Mouse (Mus musculus): ENCODE measurements around the gene Zfp110. TPM values are rescaled to one million over a fixed set of nuclear protein-coding genes. Genes with fewer than 3 reads are reported as not detected.
"Not testable (repeated sequence)": the region's sequence is repeated elsewhere in the genome, so short reads cannot be mapped to it uniquely, and the experiment has no call there.

The Zfp110 gene
- polyA plus RNA-seq, 1 experiment from 2014 or later = 26.9 TPM

DNA sequence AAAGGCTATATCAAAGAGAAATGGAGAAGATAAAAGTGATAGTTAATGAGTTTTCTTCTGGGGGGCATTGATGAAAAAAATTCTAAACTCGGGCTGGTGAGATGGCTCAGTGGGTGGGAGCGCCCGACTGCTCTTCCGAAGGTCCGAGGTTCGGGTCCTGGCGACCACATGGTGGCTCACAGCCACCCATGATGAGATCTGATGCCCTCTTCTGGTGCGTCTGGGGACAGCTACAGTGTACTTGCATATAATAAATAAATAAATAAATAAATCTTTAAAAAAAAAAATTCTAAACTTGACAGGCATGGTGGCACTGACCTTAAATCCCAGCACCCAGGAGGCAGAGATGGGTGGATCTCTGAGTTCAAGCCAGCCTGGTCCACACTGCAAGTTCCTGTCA, 19.0 kb upstream of the Zfp110 start:
- ATAC-seq (ENCODE audit: low FRiP score) (no peak), DNase-seq (ENCODE audit: low spot score) (no peak)
- no peaks in the 10 kb centered on the region for H3K27me3 ChIP-seq (ENCODE audit: control insufficient read depth, insufficient read depth, low read length)
- peaks cover 8% of the 10 kb centered on the region for H3K4me1 ChIP-seq (replicated peaks; ENCODE audit: control insufficient read depth, insufficient read depth, low read length)
- no peak overlapping the region for H3K9ac ChIP-seq
- no peak overlapping the region for H3K4me2 ChIP-seq (replicated peaks)
- no peak overlapping the region for H3K4me3 ChIP-seq (replicated peaks; ENCODE audit: low read length)
- H3K27ac ChIP-seq = no peak overlapping the region
- peaks cover 57% of the 10 kb centered on the region for H3K9me3 ChIP-seq (ENCODE audit: control insufficient read depth, low read length)
- 98% methylated on average over 8 of the region's 8 CpGs for WGBS
- peaks cover 21% of the 10 kb centered on the region for H3K36me3 ChIP-seq (replicated peaks; ENCODE audit: control insufficient read depth, insufficient read depth)

DNA sequence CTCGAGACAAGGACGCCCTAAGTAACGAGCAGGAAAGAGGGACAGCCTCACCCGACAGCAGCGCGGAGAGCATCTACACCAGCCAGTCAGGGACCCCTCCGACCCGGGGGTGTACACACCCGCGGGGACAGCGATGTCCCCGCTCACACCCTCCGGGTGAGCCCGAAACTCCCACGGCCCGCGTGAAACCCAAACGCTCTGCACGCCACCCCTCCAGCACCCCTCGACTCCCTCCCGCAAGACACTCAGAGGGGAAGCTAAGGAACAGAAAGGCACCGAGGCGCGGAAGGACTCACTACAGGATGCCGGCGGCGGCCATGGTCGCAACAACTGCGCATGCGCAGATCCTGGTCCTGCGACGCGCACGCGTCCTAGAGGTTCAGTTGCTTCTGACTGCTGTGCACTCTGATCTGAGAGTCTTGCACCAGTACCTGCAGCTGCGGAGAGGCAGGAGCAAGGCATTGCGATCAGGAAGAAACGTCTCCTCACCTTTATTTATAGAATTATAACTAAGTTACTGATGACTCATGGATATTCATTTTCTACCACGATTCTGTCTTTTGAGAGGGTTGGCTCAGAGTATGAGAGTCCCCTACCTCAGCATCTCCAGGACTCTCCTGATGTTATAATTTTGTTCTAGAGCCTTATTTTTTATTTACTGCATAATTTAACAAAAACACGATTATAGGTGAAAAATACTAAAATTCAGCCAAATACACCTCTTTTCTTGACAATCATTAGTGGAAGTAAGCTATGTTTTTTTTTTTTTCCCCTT, 15.9 kb upstream of the Zfp110 start, which contains the start of gene Zfp329:
Gene Zfp329, minus strand, starts transcription at position 338 of the 775 bp plus-strand sequence.
- peak within 1 kb of the TSS; percentile 93 for H3K27ac ChIP-seq
- no peaks in the 10 kb centered on the region for H3K27me3 ChIP-seq (ENCODE audit: control insufficient read depth, insufficient read depth, low read length)
- WGBS = under 1% methylated on average over 39 of the region's 40 CpGs
- H3K4me3 ChIP-seq (replicated peaks; ENCODE audit: low read length) = peak within 1 kb of the TSS; percentile 73
- peak within 1 kb of the TSS; percentile 68 for H3K4me2 ChIP-seq (replicated peaks)
- H3K9me3 ChIP-seq (ENCODE audit: control insufficient read depth, low read length) = peaks cover 43% of the 10 kb centered on the region
- ATAC-seq (ENCODE audit: low FRiP score) (peak; percentile 98), DNase-seq (ENCODE audit: low spot score) (peak; percentile 95)
- H3K36me3 ChIP-seq (replicated peaks; ENCODE audit: control insufficient read depth, insufficient read depth) = peaks cover 12% of the 10 kb centered on the region
- H3K4me1 ChIP-seq (replicated peaks; ENCODE audit: control insufficient read depth, insufficient read depth, low read length) = peaks cover 8% of the 10 kb centered on the region
- H3K9ac ChIP-seq = peak within 1 kb of the TSS; percentile 93

DNA sequence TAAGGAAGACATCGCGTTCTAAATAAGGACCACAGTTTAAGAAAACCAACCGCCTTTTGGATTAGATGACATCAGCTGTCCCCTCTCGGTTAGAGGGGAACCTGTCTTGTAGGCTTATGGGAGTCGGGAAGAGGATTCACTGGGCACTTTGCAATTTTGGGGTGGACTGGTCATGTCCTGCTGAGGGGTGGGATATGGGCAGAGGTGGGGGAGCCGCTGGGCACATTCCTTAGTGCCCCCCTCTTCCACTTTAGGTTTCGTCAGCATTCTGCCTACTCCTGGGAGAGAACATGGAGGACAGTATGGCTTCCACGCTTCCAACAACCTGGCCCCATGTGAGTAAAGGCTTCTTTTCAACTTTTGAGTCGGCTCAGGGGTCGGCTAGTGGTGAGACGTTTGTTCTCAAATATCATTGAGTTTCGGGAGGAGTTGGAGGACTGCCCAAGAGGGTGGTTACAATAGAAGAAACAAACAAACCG, 671 bp downstream of the Zfp110 start:
- no peaks in the 10 kb centered on the region for H3K4me1 ChIP-seq (replicated peaks; ENCODE audit: control insufficient read depth, insufficient read depth, low read length)
- H3K27me3 ChIP-seq (ENCODE audit: control insufficient read depth, insufficient read depth, low read length) = no peaks in the 10 kb centered on the region
- peak overlapping the region; percentile 1; the same call in 1 of the 2 replicates for H3K27ac ChIP-seq
- H3K9ac ChIP-seq = peak overlapping the region; percentile 57
- peak overlapping the region; percentile 49 for H3K4me3 ChIP-seq (replicated peaks; ENCODE audit: low read length)
- peaks cover 48% of the 10 kb centered on the region for H3K9me3 ChIP-seq (ENCODE audit: control insufficient read depth, low read length)
- ATAC-seq (ENCODE audit: low FRiP score) = peak; percentile 56
- peak; percentile 37 for DNase-seq (ENCODE audit: low spot score)
- H3K4me2 ChIP-seq (replicated peaks) = peak overlapping the region; percentile 62
- 47% methylated on average over 13 of the region's 13 CpGs for WGBS
- H3K36me3 ChIP-seq (replicated peaks; ENCODE audit: control insufficient read depth, insufficient read depth) = peaks cover 41% of the 10 kb centered on the region

DNA sequence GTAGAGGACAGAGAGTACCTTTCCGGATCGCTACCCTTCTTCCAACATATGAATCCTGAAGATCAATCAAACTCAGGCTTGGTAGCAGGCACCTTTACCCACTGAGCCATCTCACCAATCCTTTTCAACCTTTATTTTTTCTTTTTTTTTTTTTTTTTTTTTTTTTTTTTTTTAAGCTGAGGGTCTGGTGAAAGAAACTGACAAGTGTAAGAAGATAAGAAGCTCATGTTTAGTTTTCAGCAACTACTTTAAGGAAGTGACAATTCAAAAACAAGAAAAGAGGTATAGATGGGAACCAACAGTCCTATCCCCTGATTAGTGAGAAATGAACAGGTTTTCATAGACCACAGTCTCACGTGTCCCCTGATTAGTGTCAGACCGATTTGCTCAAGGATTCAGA, 1.2 kb downstream of the Zfp110 start:
- no peaks in the 10 kb centered on the region for H3K4me1 ChIP-seq (replicated peaks; ENCODE audit: control insufficient read depth, insufficient read depth, low read length)
- H3K27me3 ChIP-seq (ENCODE audit: control insufficient read depth, insufficient read depth, low read length) = no peaks in the 10 kb centered on the region
- peaks cover 51% of the 10 kb centered on the region for H3K9me3 ChIP-seq (ENCODE audit: control insufficient read depth, low read length)
- DNase-seq (ENCODE audit: low spot score) = no peak
- no peak overlapping the region for H3K9ac ChIP-seq
- no peak overlapping the region for H3K27ac ChIP-seq
- 96% methylated on average over 4 of the region's 4 CpGs for WGBS
- no peak for ATAC-seq (ENCODE audit: low FRiP score)
- H3K36me3 ChIP-seq (replicated peaks; ENCODE audit: control insufficient read depth, insufficient read depth) = peaks cover 46% of the 10 kb centered on the region
- H3K4me3 ChIP-seq (replicated peaks; ENCODE audit: low read length) = peak overlapping the region; percentile 49
- peak overlapping the region; percentile 62 for H3K4me2 ChIP-seq (replicated peaks)

DNA sequence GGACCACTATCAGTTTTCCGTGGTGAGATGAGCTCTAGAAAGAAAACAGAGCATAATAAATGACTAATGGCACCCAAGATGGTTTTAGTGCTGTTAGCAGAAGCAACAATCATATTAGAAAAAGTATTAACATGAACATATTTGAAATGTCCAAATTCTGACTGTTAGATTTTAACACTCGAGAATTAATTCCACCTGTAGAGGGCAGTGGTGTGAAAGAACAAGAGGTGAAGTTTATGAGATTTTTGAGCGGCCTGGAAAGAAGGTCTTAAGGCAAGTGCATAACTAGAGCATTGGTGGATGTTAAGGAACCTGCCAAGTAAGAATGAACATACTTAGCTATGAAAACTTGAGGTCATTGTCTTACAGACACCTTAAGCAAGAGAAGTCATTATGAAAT, 39.7 kb downstream of the Zfp110 start:
- no peak overlapping the region for H3K4me3 ChIP-seq (replicated peaks; ENCODE audit: low read length)
- H3K27me3 ChIP-seq (ENCODE audit: control insufficient read depth, insufficient read depth, low read length) = no peaks in the 10 kb centered on the region
- WGBS = 26% methylated on average over 3 of the region's 3 CpGs
- no peak overlapping the region for H3K27ac ChIP-seq
- ATAC-seq (ENCODE audit: low FRiP score) = no peak
- no peak overlapping the region for H3K4me2 ChIP-seq (replicated peaks)
- no peak overlapping the region for H3K9ac ChIP-seq
- no peaks in the 10 kb centered on the region for H3K4me1 ChIP-seq (replicated peaks; ENCODE audit: control insufficient read depth, insufficient read depth, low read length)
- H3K36me3 ChIP-seq (replicated peaks; ENCODE audit: control insufficient read depth, insufficient read depth) = no peaks in the 10 kb centered on the region
- peak; percentile 47 for DNase-seq (ENCODE audit: low spot score)
- peaks cover 14% of the 10 kb centered on the region; the same call in 1 of the 2 replicates for H3K9me3 ChIP-seq (ENCODE audit: control insufficient read depth, low read length)

DNA sequence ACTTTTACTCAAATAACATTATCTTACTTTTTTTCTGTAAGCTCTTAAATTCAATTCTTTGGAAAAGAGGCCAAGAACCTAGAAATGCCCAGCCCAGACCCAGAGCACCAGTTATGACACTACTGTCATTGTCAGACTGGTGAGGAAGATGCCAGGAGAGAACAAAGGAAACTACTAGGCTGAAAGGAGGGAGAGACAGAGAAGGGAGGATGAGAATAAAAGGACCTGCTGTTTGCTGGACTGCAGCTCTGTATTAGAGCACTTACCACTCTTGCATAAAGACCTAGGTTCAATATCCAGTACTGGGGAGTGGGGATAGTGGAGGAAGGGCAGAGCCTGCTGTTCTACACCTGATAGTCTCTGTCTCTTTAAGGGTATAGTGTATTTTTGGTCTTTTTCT, 45.5 kb downstream of the Zfp110 start:
- Histone ChIP-seq H3K27ac (no peak overlapping the region), H3K4me3 (replicated peaks; ENCODE audit: low read length) (0 out of 2 replicates have a peak overlapping the region, but pooled peaks have one; percentile 76), H3K36me3 (replicated peaks; ENCODE audit: control insufficient read depth, insufficient read depth) (peaks cover 10% of the 10 kb centered on the region), H3K27me3 (ENCODE audit: control insufficient read depth, insufficient read depth, low read length) (no peaks in the 10 kb centered on the region), H3K9ac (no peak overlapping the region), H3K9me3 (ENCODE audit: control insufficient read depth, low read length) (no peaks in the 10 kb centered on the region), H3K4me2 (replicated peaks) (peak overlapping the region; percentile 69), H3K4me1 (replicated peaks; ENCODE audit: control insufficient read depth, insufficient read depth, low read length) (peaks cover 14% of the 10 kb centered on the region)
- DNase-seq (ENCODE audit: low spot score) (no peak), ATAC-seq (ENCODE audit: low FRiP score) (no peak)

DNA sequence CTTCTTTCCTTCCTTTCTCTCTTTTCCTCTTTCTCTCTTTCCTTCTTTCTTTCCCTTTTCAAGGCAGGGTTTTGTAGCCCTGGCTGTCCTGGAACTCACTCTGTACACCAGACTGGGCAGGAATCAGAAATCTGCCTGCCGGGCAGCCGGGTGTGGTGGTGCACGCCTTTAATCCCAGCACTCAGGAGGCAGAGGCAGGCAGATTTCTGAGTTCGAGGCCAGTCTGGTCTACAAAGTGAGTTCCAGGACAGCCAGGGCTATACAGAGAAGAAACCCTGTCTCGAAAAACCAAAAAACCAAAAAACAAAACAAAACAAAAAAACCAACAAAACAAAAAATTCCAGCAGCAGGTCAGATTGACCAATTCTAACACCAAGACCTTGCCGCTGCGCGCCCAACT, 45.9 kb downstream of the Zfp110 start:
- 0 out of 2 replicates have a peak, but pooled peaks have one; percentile 15 for ATAC-seq (ENCODE audit: low FRiP score)
- H3K9me3 ChIP-seq (ENCODE audit: control insufficient read depth, low read length); DNase-seq (ENCODE audit: low spot score); H3K27me3 ChIP-seq (ENCODE audit: control insufficient read depth, insufficient read depth, low read length): not testable (repeated sequence)
- WGBS = 49% methylated on average over 8 of the region's 8 CpGs
- peaks cover 14% of the 10 kb centered on the region for H3K4me1 ChIP-seq (replicated peaks; ENCODE audit: control insufficient read depth, insufficient read depth, low read length)
- peak overlapping the region; percentile 76 for H3K4me3 ChIP-seq (replicated peaks; ENCODE audit: low read length)
- H3K27ac ChIP-seq = 0 out of 2 replicates have a peak overlapping the region, but pooled peaks have one; percentile 6
- peak overlapping the region; percentile 78 for H3K9ac ChIP-seq
- H3K36me3 ChIP-seq (replicated peaks; ENCODE audit: control insufficient read depth, insufficient read depth) = peaks cover 14% of the 10 kb centered on the region
- peak overlapping the region; percentile 69 for H3K4me2 ChIP-seq (replicated peaks)

DNA sequence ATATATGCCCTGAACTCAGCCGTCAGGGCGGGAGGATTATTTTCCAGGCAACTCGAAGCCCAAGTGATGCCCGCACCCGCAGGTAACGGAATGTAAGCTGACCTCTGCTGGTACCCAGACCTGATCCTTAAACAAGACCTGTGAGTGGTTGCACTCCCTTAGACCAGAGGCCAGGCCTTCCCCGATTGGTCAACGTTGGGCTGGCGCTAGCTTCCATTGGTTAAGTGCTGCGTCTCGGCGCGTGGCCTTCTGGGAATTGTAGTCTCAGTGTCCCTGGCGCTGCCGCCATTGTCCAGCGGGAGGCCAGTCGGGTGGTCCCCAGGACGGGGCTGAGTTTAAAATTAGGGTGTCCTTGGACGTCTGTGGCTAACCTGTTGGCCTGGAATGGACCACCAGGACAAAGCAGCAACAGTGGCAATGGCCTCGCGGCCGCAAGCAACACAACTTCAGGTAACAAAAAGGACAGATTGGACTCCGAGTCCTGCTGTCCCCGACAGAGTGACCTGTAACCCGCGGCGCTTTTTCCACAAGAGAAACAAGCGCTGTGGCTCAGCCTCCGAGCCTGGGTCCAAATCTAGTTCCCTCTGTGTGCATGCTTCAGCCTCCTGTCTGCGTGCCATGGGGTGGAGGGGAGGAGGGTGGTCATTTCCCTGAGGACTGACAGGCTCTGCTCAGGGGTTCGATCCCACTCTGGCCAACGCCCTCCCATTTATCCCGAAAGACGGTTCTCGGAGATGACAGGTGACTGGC, 46.5 kb downstream of the Zfp110 start, which contains the start of gene Zfp128:
Gene Zfp128, plus strand, starts transcription at position 267 of the 750 bp plus-strand sequence.
- Histone ChIP-seq H3K4me1 (replicated peaks; ENCODE audit: control insufficient read depth, insufficient read depth, low read length) (peaks cover 14% of the 10 kb centered on the region), H3K9me3 (ENCODE audit: control insufficient read depth, low read length) (no peaks in the 10 kb centered on the region), H3K27ac (0 out of 2 replicates have a peak within 1 kb of the TSS, but pooled peaks have one; percentile 44), H3K27me3 (ENCODE audit: control insufficient read depth, insufficient read depth, low read length) (no peaks in the 10 kb centered on the region), H3K36me3 (replicated peaks; ENCODE audit: control insufficient read depth, insufficient read depth) (peaks cover 20% of the 10 kb centered on the region), H3K4me2 (replicated peaks) (peak within 1 kb of the TSS; percentile 69), H3K4me3 (replicated peaks; ENCODE audit: low read length) (peak within 1 kb of the TSS; percentile 76), H3K9ac (peak within 1 kb of the TSS; percentile 78)
- 1% methylated on average over 35 of the region's 35 CpGs for WGBS
- ATAC-seq (ENCODE audit: low FRiP score) (peak; percentile 98), DNase-seq (ENCODE audit: low spot score) (peak; percentile 95)
